Mouse (Mus musculus) intestine, embryonic 15.5 days (tissue): ENCODE measurements around the gene Bst2. TPM values are rescaled to one million over a fixed set of nuclear protein-coding genes. Genes with fewer than 3 reads are reported as not detected.

ENCODE experiments used
- ATAC-seq: fragments of 200-750 bp; cut with Nextera tagmentation; 2 replicates; pipeline ENCODE4 v1.8.0; 2017; ENCODE audit warnings: moderate TSS enrichment, moderate library complexity
- H3K27ac ChIP-seq: fragments of 300-500 bp; sonication (generic); 2 replicates; pipeline ENCODE4 v1.5.1; 2015; ENCODE audit warnings: mild to moderate bottlenecking, inconsistent platforms
- H3K27me3 ChIP-seq: fragments of 300-500 bp; sonication (generic); replicated peaks from 2 replicates; pipeline ENCODE4 v1.6.1; 2015; ENCODE audit warnings: inconsistent platforms
- H3K36me3 ChIP-seq: fragments of 300-500 bp; sonication (generic); 2 replicates; pipeline ENCODE4 v1.6.1; 2015; ENCODE audit warnings: inconsistent platforms
- H3K4me1 ChIP-seq: fragments of 300-500 bp; sonication (generic); replicated peaks from 2 replicates; pipeline ENCODE4 v1.6.1; 2015; ENCODE audit warnings: inconsistent platforms
- H3K4me2 ChIP-seq: fragments of 300-500 bp; sonication (generic); replicated peaks from 2 replicates; pipeline ENCODE4 v1.6.1; 2015; ENCODE audit warnings: mild to moderate bottlenecking, inconsistent platforms
- H3K4me3 ChIP-seq: fragments of 300-500 bp; sonication (generic); replicated peaks from 2 replicates; pipeline ENCODE4 v1.5.1; 2015; ENCODE audit warnings: inconsistent platforms
- H3K9ac ChIP-seq: fragments of 300-500 bp; sonication (generic); 2 replicates; pipeline ENCODE4 v1.6.1; 2015; ENCODE audit warnings: inconsistent platforms
- H3K9me3 ChIP-seq: fragments of 300-500 bp; sonication (generic); 2 replicates; pipeline ENCODE4 v1.6.1; 2016; ENCODE audit warnings: inconsistent platforms
- WGBS: fragments of 180-500 bp; shearing (Covaris S2); methylation state at CpG from one replicate; pipeline ENCODE4 v1.1.7; 2015; 5-methylcytosine and 5-hydroxymethylcytosine counted together
- polyA plus RNA-seq: library from polyadenylated mRNA; unstranded; fragments of >200 nt; fragmentation: Nextera tagmentation; extraction: Ambion mirVana; gene quantifications from 2 replicates; pipeline ENCODE4 v1.2.1, GENCODE M21; 2015

The Bst2 gene
- polyA plus RNA-seq, 1 experiment from 2014 or later, result 43.0 TPM

- no peak within 1 kb of the TSS; the same call in 1 of the 2 replicates for H3K27ac ChIP-seq
- no peaks in the 10 kb centered on the region for H3K9me3 ChIP-seq
- peaks cover 14% of the 10 kb centered on the region for H3K4me1 ChIP-seq
- WGBS, result 26% methylated on average over 14 of the region's 14 CpGs
- H3K9ac ChIP-seq, result no peak within 1 kb of the TSS
- H3K4me2 ChIP-seq, result peak within 1 kb of the TSS; percentile 35
- ATAC-seq, result peak; percentile 24; the same call in 1 of the 2 replicates
- H3K27me3 ChIP-seq, result peaks cover 34% of the 10 kb centered on the region
- no peaks in the 10 kb centered on the region for H3K36me3 ChIP-seq
- peak within 1 kb of the TSS; percentile 16; the same call in 1 of the 2 replicates for H3K4me3 ChIP-seq
These were observed 25.6 kb downstream of the Bst2 start, which contains the start of gene Plvap for GRCm38 (mm10) chr8:71511644-71512043. Plvap (minus strand) TSS chr8:71511752.

GRCm38 (mm10) chr8:71509316-71509715 lies 27.9 kb downstream of the Bst2 start:
- peak overlapping the region; percentile 31; the same call in 1 of the 2 replicates for H3K4me2 ChIP-seq
- 0 out of 2 replicates have a peak overlapping the region, but pooled peaks have one; percentile 12 for H3K4me3 ChIP-seq
- ATAC-seq, result no peak
- WGBS, result 64% methylated on average over 2 of the region's 2 CpGs
- H3K27me3 ChIP-seq, result peaks cover 43% of the 10 kb centered on the region
- no peaks in the 10 kb centered on the region for H3K9me3 ChIP-seq
- H3K9ac ChIP-seq, result no peak overlapping the region
- H3K27ac ChIP-seq, result no peak overlapping the region
- H3K36me3 ChIP-seq, result no peaks in the 10 kb centered on the region
- H3K4me1 ChIP-seq, result peaks cover 14% of the 10 kb centered on the region

GRCm38 (mm10) chr8:71507589-71508104 lies 29.6 kb downstream of the Bst2 start:
- Histone ChIP-seq H3K4me3 (peak overlapping the region; percentile 40), H3K9me3 (no peaks in the 10 kb centered on the region), H3K9ac (peak overlapping the region; percentile 39), H3K4me1 (peaks cover 14% of the 10 kb centered on the region), H3K27me3 (peaks cover 43% of the 10 kb centered on the region), H3K4me2 (peak overlapping the region; percentile 88), H3K27ac (no peak overlapping the region), H3K36me3 (no peaks in the 10 kb centered on the region)
- under 1% methylated on average over 61 of the region's 61 CpGs for WGBS
- peak; percentile 88 for ATAC-seq

GRCm38 (mm10) chr8:71505979-71506378 lies 31.3 kb downstream of the Bst2 start:
- peaks cover 12% of the 10 kb centered on the region for H3K4me1 ChIP-seq
- peaks cover 36% of the 10 kb centered on the region for H3K27me3 ChIP-seq
- no peak overlapping the region for H3K4me3 ChIP-seq
- 77% methylated on average over 4 of the region's 4 CpGs for WGBS
- ATAC-seq, result no peak
- H3K9ac ChIP-seq, result no peak overlapping the region
- no peaks in the 10 kb centered on the region for H3K36me3 ChIP-seq
- H3K27ac ChIP-seq, result no peak overlapping the region
- no peaks in the 10 kb centered on the region for H3K9me3 ChIP-seq
- no peak overlapping the region for H3K4me2 ChIP-seq

- no peak for ATAC-seq
- 92% methylated on average over 4 of the region's 4 CpGs for WGBS
These were observed 31.9 kb downstream of the Bst2 start for GRCm38 (mm10) chr8:71505326-71505725.

GRCm38 (mm10) chr8:71504349-71504748 lies 32.9 kb downstream of the Bst2 start:
- Histone ChIP-seq H3K27me3 (peaks cover 32% of the 10 kb centered on the region), H3K9ac (no peak overlapping the region), H3K4me3 (no peak overlapping the region), H3K4me2 (no peak overlapping the region), H3K36me3 (no peaks in the 10 kb centered on the region), H3K9me3 (no peaks in the 10 kb centered on the region), H3K27ac (no peak overlapping the region), H3K4me1 (peaks cover 14% of the 10 kb centered on the region)
- no peak for ATAC-seq
- WGBS, result 86% methylated on average over 4 of the region's 4 CpGs

More at GRCm38 (mm10) chr8:71505326-71505725, 31.9 kb downstream of the Bst2 start:
- no peaks in the 10 kb centered on the region for H3K36me3 ChIP-seq
- no peak overlapping the region for H3K4me2 ChIP-seq
- H3K27me3 ChIP-seq, result peaks cover 35% of the 10 kb centered on the region
- H3K4me3 ChIP-seq, result no peak overlapping the region
- H3K27ac ChIP-seq, result no peak overlapping the region
- H3K4me1 ChIP-seq, result peaks cover 12% of the 10 kb centered on the region
- H3K9me3 ChIP-seq, result no peaks in the 10 kb centered on the region
- no peak overlapping the region for H3K9ac ChIP-seq

- 0 out of 2 replicates have a peak overlapping the region, but pooled peaks have one; percentile 40 for H3K27ac ChIP-seq
- H3K27me3 ChIP-seq, result no peaks in the 10 kb centered on the region
- no peaks in the 10 kb centered on the region for H3K9me3 ChIP-seq
- no peak overlapping the region for H3K4me2 ChIP-seq
- 23% methylated on average over 16 of the region's 16 CpGs for whole genome bisulfite sequencing
- no peaks in the 10 kb centered on the region for H3K36me3 ChIP-seq
- peaks cover 33% of the 10 kb centered on the region for H3K4me1 ChIP-seq
- 0 out of 2 replicates have a peak, but pooled peaks have one; percentile 11 for ATAC-seq
- H3K4me3 ChIP-seq, result no peak overlapping the region
- H3K9ac ChIP-seq, result no peak overlapping the region
These were observed 38.2 kb downstream of the Bst2 start for GRCm38 (mm10) chr8:71498816-71499690.

- Histone ChIP-seq H3K4me3 (no peak overlapping the region), H3K4me1 (peaks cover 33% of the 10 kb centered on the region), H3K9me3 (no peaks in the 10 kb centered on the region), H3K36me3 (peaks cover 4% of the 10 kb centered on the region), H3K9ac (no peak overlapping the region), H3K4me2 (no peak overlapping the region), H3K27me3 (no peaks in the 10 kb centered on the region), H3K27ac (peak overlapping the region; percentile 40)
- ATAC-seq, result 0 out of 2 replicates have a peak, but pooled peaks have one; percentile 14
- WGBS, result 24% methylated on average over 15 of the region's 15 CpGs
These were observed 39.3 kb downstream of the Bst2 start for GRCm38 (mm10) chr8:71497881-71498501.

GRCm38 (mm10) chr8:71497077-71497645 lies 40.1 kb downstream of the Bst2 start:
- Histone ChIP-seq H3K27ac (peak overlapping the region; percentile 49; the same call in 1 of the 2 replicates), H3K9ac (no peak overlapping the region), H3K9me3 (no peaks in the 10 kb centered on the region), H3K4me2 (no peak overlapping the region), H3K4me1 (peaks cover 33% of the 10 kb centered on the region), H3K36me3 (peaks cover 12% of the 10 kb centered on the region), H3K4me3 (no peak overlapping the region), H3K27me3 (no peaks in the 10 kb centered on the region)
- 89% methylated on average over 1 of the region's 1 CpGs for WGBS
- no peak for ATAC-seq

GRCm38 (mm10) chr8:71496481-71496880 lies 40.8 kb downstream of the Bst2 start:
- H3K4me2 ChIP-seq, result no peak overlapping the region
- no peak overlapping the region for H3K4me3 ChIP-seq
- H3K36me3 ChIP-seq, result peaks cover 15% of the 10 kb centered on the region
- WGBS, result 38% methylated on average over 11 of the region's 11 CpGs
- no peak overlapping the region for H3K9ac ChIP-seq
- peaks cover 33% of the 10 kb centered on the region for H3K4me1 ChIP-seq
- peak; percentile 22; the same call in 1 of the 2 replicates for ATAC-seq
- no peaks in the 10 kb centered on the region for H3K27me3 ChIP-seq
- no peaks in the 10 kb centered on the region for H3K9me3 ChIP-seq
- peak overlapping the region; percentile 49; the same call in 1 of the 2 replicates for H3K27ac ChIP-seq

- Histone ChIP-seq H3K9ac (no peak overlapping the region), H3K4me3 (no peak overlapping the region), H3K36me3 (peaks cover 17% of the 10 kb centered on the region), H3K9me3 (no peaks in the 10 kb centered on the region), H3K27ac (peak overlapping the region; percentile 49; the same call in 1 of the 2 replicates), H3K4me2 (no peak overlapping the region), H3K4me1 (peaks cover 33% of the 10 kb centered on the region), H3K27me3 (no peaks in the 10 kb centered on the region)
- WGBS, result 81% methylated on average over 5 of the region's 5 CpGs
- no peak for ATAC-seq
These were observed 41.4 kb downstream of the Bst2 start for GRCm38 (mm10) chr8:71495811-71496210.

GRCm38 (mm10) chr8:71495039-71495438 lies 42.2 kb downstream of the Bst2 start:
- ATAC-seq, result peak; percentile 71
- no peaks in the 10 kb centered on the region for H3K9me3 ChIP-seq
- H3K9ac ChIP-seq, result no peak overlapping the region
- H3K27ac ChIP-seq, result no peak overlapping the region
- H3K27me3 ChIP-seq, result no peaks in the 10 kb centered on the region
- no peak overlapping the region; the same call in 1 of the 2 replicates for H3K4me2 ChIP-seq
- 18% methylated on average over 16 of the region's 16 CpGs for WGBS
- no peak overlapping the region for H3K4me3 ChIP-seq
- H3K36me3 ChIP-seq, result peaks cover 18% of the 10 kb centered on the region
- H3K4me1 ChIP-seq, result peaks cover 35% of the 10 kb centered on the region
